In the genomic region with DNA sequence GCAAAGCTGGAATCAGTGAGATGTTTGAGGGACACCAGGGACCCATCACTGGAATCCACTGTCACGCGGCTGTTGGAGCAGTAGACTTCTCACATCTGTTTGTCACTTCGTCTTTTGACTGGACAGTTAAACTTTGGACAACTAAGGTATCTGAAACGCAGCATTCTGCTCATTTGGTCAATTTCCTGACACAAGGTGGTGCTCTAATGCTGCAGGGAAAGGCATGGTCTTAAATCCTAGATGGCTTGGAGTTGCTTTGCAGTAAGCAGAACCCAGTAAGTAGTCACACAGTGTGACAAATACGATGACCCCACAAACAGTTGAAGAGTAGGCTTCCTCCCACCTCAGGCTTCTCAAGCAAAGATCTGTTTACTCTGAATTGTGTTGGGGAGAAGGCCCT, we compare ENCODE assay signal across 11 mouse cellular contexts. TPM values are rescaled to one million over a fixed set of nuclear protein-coding genes. Genes with fewer than 3 reads are reported as not detected.
DNase-seq lines count a peak whose midpoint lies in the region; ATAC-seq and TF ChIP-seq lines count a peak whose summit lies in the region.
"Had no signal": no experiment of that assay in that cellular context is flagged by ENCODE, and none has a peak within 500 bp of the region (broad histone marks: within the 10 kb centered on the region; RNA-seq: fewer than 3 reads in every experiment).

No protein-coding gene starts in this region.

- DNase-seq in CD4-positive, CD25-positive, alpha-beta regulatory T cell, adult 2 months (ENCODE audit: low read depth, low spot score) = peak; percentile 17
- DNase-seq in intestine, embryonic 14.5 days (ENCODE audit: low spot score) = peak; percentile 58
- peak; percentile 46 for DNase-seq in midbrain, postnatal 0 days (ENCODE audit: low spot score)
- DNase-seq in midbrain, embryonic 11.5 days (ENCODE audit: low spot score, missing footprints) = no peak
- DNase-seq in splenic B cell, adult 2 months (ENCODE audit: low read depth, low spot score) = peak; percentile 19
- no peak for DNase-seq in lung, adult 2 months
- DNase-seq: cerebellum, adult 8-10 months; layer of hippocampus, postnatal 36 days had no signal

- H3K4me2 ChIP-seq in intestine, embryonic 14.5 days (ENCODE audit: low read length) = no peak overlapping the region
- H3K4me2 ChIP-seq in intestine, embryonic 16.5 days (ENCODE audit: low read depth, low read length) = no peak overlapping the region
- H3K4me2 ChIP-seq in midbrain, postnatal 0 days (ENCODE audit: low read depth, low read length, poor library complexity, severe bottlenecking) = no peak overlapping the region
- no peak overlapping the region for H3K4me2 ChIP-seq in midbrain, embryonic 11.5 days
- H3K4me2 ChIP-seq: neural tube, embryonic 13.5 days had no signal

- no peak overlapping the region for H3K9ac ChIP-seq in intestine, embryonic 14.5 days (ENCODE audit: low read length)
- no peak overlapping the region for H3K9ac ChIP-seq in intestine, embryonic 16.5 days (ENCODE audit: low read depth, low read length)
- no peak overlapping the region for H3K9ac ChIP-seq in midbrain, postnatal 0 days (replicated peaks; ENCODE audit: low read length, poor library complexity, severe bottlenecking)
- no peak overlapping the region for H3K9ac ChIP-seq in midbrain, embryonic 11.5 days (ENCODE audit: low read length)
- H3K9ac ChIP-seq: neural tube, embryonic 13.5 days had no signal

- no peaks in the 10 kb centered on the region for H3K4me1 ChIP-seq in intestine, embryonic 14.5 days (replicated peaks; ENCODE audit: control insufficient read depth, insufficient read depth, low read length)
- no peaks in the 10 kb centered on the region for H3K4me1 ChIP-seq in intestine, embryonic 16.5 days (ENCODE audit: control insufficient read depth, insufficient read depth, low read length)
- no peaks in the 10 kb centered on the region for H3K4me1 ChIP-seq in midbrain, postnatal 0 days (ENCODE audit: insufficient read depth, low read length)
- no peaks in the 10 kb centered on the region for H3K4me1 ChIP-seq in midbrain, embryonic 11.5 days (ENCODE audit: control insufficient read depth, insufficient read depth, low read length)
- H3K4me1 ChIP-seq in lung, adult 2 months (ENCODE audit: control insufficient read depth, insufficient read depth, low read length) = no peaks in the 10 kb centered on the region

- 79% methylated on average over 5 of the region's 5 CpGs for WGBS in intestine, embryonic 14.5 days
- WGBS in intestine, embryonic 16.5 days = 70% methylated on average over 5 of the region's 5 CpGs
- 81% methylated on average over 5 of the region's 5 CpGs for WGBS in midbrain, postnatal 0 days
- 82% methylated on average over 5 of the region's 5 CpGs for WGBS in midbrain, embryonic 11.5 days
- 76% methylated on average over 5 of the region's 5 CpGs for WGBS in lung, adult 2 months

- H3K9me3 ChIP-seq in intestine, embryonic 14.5 days (ENCODE audit: control insufficient read depth, low read length) = no peaks in the 10 kb centered on the region
- no peaks in the 10 kb centered on the region for H3K9me3 ChIP-seq in intestine, embryonic 16.5 days (ENCODE audit: control insufficient read depth, low read length)
- no peaks in the 10 kb centered on the region for H3K9me3 ChIP-seq in midbrain, postnatal 0 days (ENCODE audit: low read length)
- no peaks in the 10 kb centered on the region for H3K9me3 ChIP-seq in midbrain, embryonic 11.5 days (ENCODE audit: control insufficient read depth, low read length)
- H3K9me3 ChIP-seq: neural tube, embryonic 13.5 days had no signal

- no peaks in the 10 kb centered on the region for H3K27me3 ChIP-seq in intestine, embryonic 14.5 days (replicated peaks; ENCODE audit: control insufficient read depth, insufficient read depth, low read length)
- H3K27me3 ChIP-seq in intestine, embryonic 16.5 days (replicated peaks; ENCODE audit: control insufficient read depth, insufficient read depth, low read length) = no peaks in the 10 kb centered on the region
- no peaks in the 10 kb centered on the region for H3K27me3 ChIP-seq in midbrain, postnatal 0 days (ENCODE audit: insufficient read depth, low read length)
- no peaks in the 10 kb centered on the region for H3K27me3 ChIP-seq in midbrain, embryonic 11.5 days (ENCODE audit: control insufficient read depth, insufficient read depth, low read length)
- H3K27me3 ChIP-seq in splenic B cell, adult 2 months (ENCODE audit: control insufficient read depth, insufficient read depth, low read length, poor library complexity, severe bottlenecking) = no peaks in the 10 kb centered on the region; the same call in 1 of the 2 replicates
- H3K27me3 ChIP-seq: neural tube, embryonic 13.5 days had no signal

- H3K4me3 ChIP-seq in intestine, embryonic 14.5 days (ENCODE audit: low read depth, low read length) = no peak overlapping the region
- no peak overlapping the region for H3K4me3 ChIP-seq in intestine, embryonic 16.5 days (ENCODE audit: low read length)
- H3K4me3 ChIP-seq in midbrain, postnatal 0 days (ENCODE audit: low read depth, low read length) = no peak overlapping the region
- no peak overlapping the region for H3K4me3 ChIP-seq in midbrain, embryonic 11.5 days (ENCODE audit: low read depth, low read length)
- no peak overlapping the region for H3K4me3 ChIP-seq in lung, adult 2 months (replicated peaks; ENCODE audit: extremely low read depth, low read depth, low read length)
- H3K4me3 ChIP-seq: neural tube, embryonic 13.5 days had no signal

- no peak overlapping the region for H3K27ac ChIP-seq in intestine, embryonic 14.5 days (ENCODE audit: low read depth)
- H3K27ac ChIP-seq in intestine, embryonic 16.5 days (ENCODE audit: low read length) = no peak overlapping the region
- no peak overlapping the region for H3K27ac ChIP-seq in midbrain, postnatal 0 days (ENCODE audit: low read depth, low read length)
- H3K27ac ChIP-seq in midbrain, embryonic 11.5 days (ENCODE audit: low read depth, low read length) = no peak overlapping the region
- H3K27ac ChIP-seq: neural tube, embryonic 13.5 days had no signal

- peak; percentile 72 for TF ChIP-seq CTCF in midbrain, postnatal 0 days (IDR thresholded peaks at IDR 0.05)
- no peak for TF ChIP-seq CTCF in lung, adult 2 months (IDR thresholded peaks at IDR 0.05; ENCODE audit: insufficient read depth, low read length)

- no peak for ATAC-seq in CD4-positive, CD25-positive, alpha-beta regulatory T cell, adult 4 months
- ATAC-seq in intestine, embryonic 14.5 days (replicated peaks; ENCODE audit: low FRiP score, low TSS enrichment, low read depth) = no peak
- ATAC-seq in intestine, embryonic 16.5 days = no peak
- no peak for ATAC-seq in midbrain, postnatal 0 days (ENCODE audit: low FRiP score)
- ATAC-seq in midbrain, embryonic 11.5 days (ENCODE audit: low FRiP score) = no peak

- TF ChIP-seq POLR2A in lung, adult 2 months (IDR thresholded peaks at IDR 0.05; ENCODE audit: borderline replicate concordance, extremely low read depth, low read depth, low read length) = no peak

- H3K36me3 ChIP-seq in intestine, embryonic 14.5 days (ENCODE audit: control insufficient read depth, insufficient read depth, low read length) = peaks cover 78% of the 10 kb centered on the region
- 0 out of 2 replicates have a peak, but pooled peaks cover 9% of the 10 kb centered on the region for H3K36me3 ChIP-seq in intestine, embryonic 16.5 days (ENCODE audit: control insufficient read depth, insufficient read depth, low read length)
- H3K36me3 ChIP-seq in midbrain, postnatal 0 days (ENCODE audit: insufficient read depth, low read length) = peaks cover 44% of the 10 kb centered on the region; the same call in 1 of the 2 replicates
- H3K36me3 ChIP-seq in midbrain, embryonic 11.5 days (ENCODE audit: control insufficient read depth, insufficient read depth, low read length) = peaks cover 15% of the 10 kb centered on the region
- H3K36me3 ChIP-seq in splenic B cell, adult 2 months (ENCODE audit: control insufficient read depth, insufficient read depth, low read length, poor library complexity, severe bottlenecking) = peaks cover 6% of the 10 kb centered on the region

RNA-seq across cellular contexts. Expression of gene Dync1i2, which starts 39.3 kb away (rescaled TPM):
- polyA plus RNA-seq in CD4-positive, CD25-positive, alpha-beta regulatory T cell, adult 4 months (2017; shearing (Covaris generic)) = 10 to 100 TPM; 85.0 to 94.7 TPM
- 95.9 and 102 TPM in 2 replicates for polyA plus RNA-seq in intestine, embryonic 14.5 days (2014; fragmentation: Nextera tagmentation; extraction: Ambion mirVana)
- polyA plus RNA-seq in intestine, embryonic 16.5 days (2015; fragmentation: Nextera tagmentation; extraction: Ambion mirVana) = 69.3 and 71.0 TPM in 2 replicates
- 149 and 195 TPM in 2 replicates for total RNA-seq in midbrain, postnatal 0 days (2014; rRNA removed)
- 194 and 205 TPM in 2 replicates for polyA plus RNA-seq in midbrain, postnatal 0 days (2015; fragmentation: Nextera tagmentation; extraction: Ambion mirVana)
- 189 and 206 TPM in 2 replicates for polyA plus RNA-seq in midbrain, embryonic 11.5 days (2014; fragmentation: Nextera tagmentation; extraction: Ambion mirVana)
- 13.6 and 27.9 TPM in 2 replicates for polyA plus RNA-seq in lung, adult 2 months (2012; rRNA removed)

Comparison
In these comparisons a context has a peak if more than half of its experiments do, and no peak if none do; other contexts are left out.
1. DNase-seq: peak in CD4-positive, CD25-positive, alpha-beta regulatory T cell, adult 2 months (single experiment), intestine, embryonic 14.5 days (single experiment), midbrain, postnatal 0 days (single experiment) and splenic B cell, adult 2 months (single experiment); none in midbrain, embryonic 11.5 days (single experiment) and lung, adult 2 months (single experiment).